In the genomic region with DNA sequence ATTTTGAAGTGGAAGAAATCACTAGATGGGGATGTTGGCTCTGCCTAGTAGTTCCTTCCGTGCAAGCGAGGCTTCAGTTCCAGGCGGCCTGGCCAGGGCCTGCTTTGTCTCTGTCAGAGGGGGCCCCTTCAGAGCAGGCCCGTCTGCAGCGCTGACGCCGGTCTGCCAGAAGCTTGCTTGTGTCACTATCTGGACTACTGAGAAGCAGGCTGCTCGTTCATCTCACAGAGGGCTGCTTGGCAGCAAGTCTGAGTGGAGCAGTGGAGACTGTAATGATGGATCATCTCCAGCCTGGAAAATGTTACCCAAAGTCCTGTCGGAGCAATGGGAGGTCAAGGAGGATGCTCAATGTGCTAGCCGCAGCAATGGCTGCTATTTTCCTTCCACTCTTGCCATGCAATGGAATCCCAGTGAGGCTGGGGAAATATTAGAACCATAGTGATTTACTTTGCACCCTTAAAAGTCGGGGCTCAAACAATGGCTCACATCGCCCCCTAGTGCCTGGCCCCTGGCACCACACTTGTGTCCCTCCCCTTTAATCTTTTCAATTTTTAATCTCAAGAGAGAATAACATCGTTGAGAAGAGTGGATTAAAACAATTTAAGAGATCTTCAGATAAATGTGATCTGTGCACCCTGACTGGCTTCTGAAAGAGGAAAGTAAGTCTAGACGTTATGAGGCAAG, we compare ENCODE assay signal across 8 mouse cellular contexts. TPM values are rescaled to one million over a fixed set of nuclear protein-coding genes. Genes with fewer than 3 reads are reported as not detected.
DNase-seq lines count a peak whose midpoint lies in the region; TF ChIP-seq lines count a peak whose summit lies in the region.

No protein-coding gene starts in this region.

- H3K27ac ChIP-seq in cerebellum, adult 2 months (ENCODE audit: insufficient read depth, low read length): no peak overlapping the region

- no peak overlapping the region for H3K4me3 ChIP-seq in cerebellum, adult 2 months (replicated peaks; ENCODE audit: insufficient read depth, low read depth, low read length)

- peak; percentile 25 to 32 for DNase-seq in cerebellum, adult 2 months
- no peak for DNase-seq in cerebellum, adult 11 months
- peak; percentile 43 for DNase-seq in A20 (ENCODE audit: low read depth, low spot score)
- DNase-seq in c-Kit-positive CD71-positive TER-119-positive erythroid progenitor cells, embryonic 14.5 days (ENCODE audit: low spot score): peak; percentile 13
- peak; percentile 23 to 24 for DNase-seq in heart, postnatal 14 days
- peak; percentile 20 for DNase-seq in lung, postnatal 10 days
- DNase-seq in testis, postnatal 10 days (ENCODE audit: low spot score): peak; percentile 55
- DNase-seq in left cerebral cortex, adult 18-20 months (ENCODE audit: low spot score in 2 of 2): no peak

- no peaks in the 10 kb centered on the region for H3K4me1 ChIP-seq in cerebellum, adult 2 months (ENCODE audit: control insufficient read depth, insufficient read depth, low read length)

- intact Hi-C loops in heart, postnatal 14 days (cut with DNase I): no loop called here

- H3K27me3 ChIP-seq in cerebellum, adult 2 months (ENCODE audit: control insufficient read depth, insufficient read depth, low read length): no peaks in the 10 kb centered on the region; the same call in 1 of the 2 replicates

- peak; percentile 54 for TF ChIP-seq CTCF in cerebellum, adult 2 months (IDR thresholded peaks at IDR 0.05; ENCODE audit: borderline replicate concordance, insufficient read depth, low read depth, low read length)

- 19% methylated on average over 14 of the region's 14 CpGs for WGBS in cerebellum, adult 2 months

- TF ChIP-seq POLR2A in cerebellum, adult 2 months (IDR thresholded peaks at IDR 0.05; ENCODE audit: borderline replicate concordance, insufficient read depth, low read length): no peak

RNA-seq across cellular contexts. Expression of a gene that starts 26.0 kb away (rescaled TPM):
- 29.1 and 29.6 TPM in 2 replicates for polyA plus RNA-seq in cerebellum, adult 2 months (2012; rRNA removed)
- 10 to 100 TPM; 13.0 to 13.9 TPM for total RNA-seq in heart, postnatal 14 days (2021)
- total RNA-seq in left cerebral cortex, adult 18-20 months (2021): 10 to 100 TPM; 36.0 to 39.0 TPM

RNA-seq across cellular contexts. Expression of a gene that starts 40.2 kb away (rescaled TPM):
- not detected in 2 replicates for polyA plus RNA-seq in cerebellum, adult 2 months (2012; rRNA removed)
- not detected for total RNA-seq in heart, postnatal 14 days (2021)
- under 1 TPM; 0.30 to 0.44 TPM for total RNA-seq in left cerebral cortex, adult 18-20 months (2021)

Comparison
In these comparisons a context has a peak if more than half of its experiments do, and no peak if none do; other contexts are left out.
1. DNase-seq: peak in cerebellum, adult 2 months (2 of 2), A20 (single experiment), c-Kit-positive CD71-positive TER-119-positive erythroid progenitor cells, embryonic 14.5 days (single experiment), heart, postnatal 14 days (2 of 2), lung, postnatal 10 days (single experiment) and testis, postnatal 10 days (single experiment); none in cerebellum, adult 11 months (single experiment) and left cerebral cortex, adult 18-20 months (0 of 2).